Mouse (Mus musculus) ES-E14 (cell line): ENCODE measurements around the gene Retreg3.

ENCODE experiments used
- HCFC1 ChIP-seq: IDR thresholded peaks from 2 replicates; pipeline ENCODE4 v1.6.1; 2012; ENCODE audit warnings: low read length, inconsistent platforms, borderline replicate concordance; ENCODE audit not compliant: insufficient read depth
- MAFK ChIP-seq: IDR thresholded peaks from 2 replicates; pipeline ENCODE4 v1.6.1; 2014; ENCODE audit warnings: mild to moderate bottlenecking, low read depth, low read length, inconsistent platforms; ENCODE audit not compliant: insufficient read depth
- ZC3H11A ChIP-seq: IDR thresholded peaks from 2 replicates; pipeline ENCODE4 v1.6.1; 2012; ENCODE audit warnings: low read depth, mild to moderate bottlenecking, inconsistent platforms, low read length, borderline replicate concordance
- ZNF384 ChIP-seq: IDR thresholded peaks from 2 replicates; pipeline ENCODE4 v1.6.1; 2012; ENCODE audit warnings: low read depth, low read length, inconsistent platforms

DNA sequence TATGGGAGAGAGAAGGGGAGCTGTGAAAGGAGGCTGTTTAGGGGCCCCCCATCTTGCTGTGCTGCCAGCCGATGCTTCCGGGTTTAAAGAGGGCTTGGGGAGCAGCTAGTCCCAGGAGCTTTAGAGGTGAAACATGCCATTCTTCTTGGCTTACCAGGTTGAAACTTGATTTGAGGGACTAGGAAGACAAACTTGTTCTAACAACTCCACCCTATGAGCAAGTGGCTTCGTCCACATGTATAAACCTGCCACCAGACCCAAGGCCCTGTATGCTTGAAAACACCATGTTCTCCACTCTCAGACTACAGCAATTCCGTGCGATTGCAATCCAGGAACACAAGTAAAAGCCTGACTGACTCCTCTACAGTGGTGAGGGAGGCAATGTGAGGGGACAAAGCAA, 16.7 kb downstream of the Retreg3 start:
- TF ChIP-seq ZNF384 (no peak), ZC3H11A (no peak), MAFK (no peak), HCFC1 (no peak)
